Mouse (Mus musculus) midbrain, embryonic 14.5 days (tissue): Measurements from ENCODE around the gene Olfml2a. TPM values are rescaled to one million over a fixed set of nuclear protein-coding genes. Genes with fewer than 3 reads are reported as not detected.

Experiments used
- ATAC-seq: fragments of 200-750 bp; cut with Nextera tagmentation; 2 replicates; pipeline ENCODE4 v1.8.0; 2017; ENCODE audit warnings: moderate number of reproducible peaks, moderate library complexity; ENCODE audit not compliant: low FRiP score, low TSS enrichment
- DNase-seq: peaks from one replicate; pipeline ENCODE4 v3.0.0-alpha.2; 2015
- H3K27ac ChIP-seq: fragments of 300-500 bp; sonication (generic); replicated peaks from 2 replicates; pipeline ENCODE4 v1.5.1; 2014; ENCODE audit warnings: mild to moderate bottlenecking, low read depth, low read length, moderate library complexity
- H3K27me3 ChIP-seq: fragments of 300-500 bp; sonication (generic); 2 replicates; pipeline ENCODE4 v1.6.1; 2014; ENCODE audit warnings: low read length, control low read depth, mixed read lengths; ENCODE audit not compliant: control insufficient read depth, insufficient read depth
- H3K36me3 ChIP-seq: fragments of 300-500 bp; sonication (generic); 2 replicates; pipeline ENCODE4 v1.6.1; 2014; ENCODE audit warnings: low read length, control low read depth; ENCODE audit not compliant: control insufficient read depth, insufficient read depth
- H3K4me1 ChIP-seq: fragments of 300-500 bp; sonication (generic); 2 replicates; pipeline ENCODE4 v1.6.1; 2014; ENCODE audit warnings: mild to moderate bottlenecking, antibody characterized with exemption, low read length, control low read depth; ENCODE audit not compliant: control insufficient read depth, insufficient read depth
- H3K4me2 ChIP-seq: fragments of 300-500 bp; sonication (generic); 2 replicates; pipeline ENCODE4 v1.6.1; 2014; ENCODE audit warnings: mild to moderate bottlenecking, low read length, moderate library complexity
- H3K4me3 ChIP-seq: fragments of 300-500 bp; sonication (generic); replicated peaks from 2 replicates; pipeline ENCODE4 v1.5.1; 2014; ENCODE audit warnings: low read depth, low read length
- H3K9ac ChIP-seq: fragments of 300-500 bp; sonication (generic); replicated peaks from 2 replicates; pipeline ENCODE4 v1.6.1; 2014; ENCODE audit warnings: mild to moderate bottlenecking, low read length, moderate library complexity
- H3K9me3 ChIP-seq: fragments of 300-500 bp; sonication (generic); 2 replicates; pipeline ENCODE4 v1.6.1; 2016; ENCODE audit warnings: low read length, control low read depth, mixed read lengths; ENCODE audit not compliant: control insufficient read depth
- WGBS: fragments of 180-500 bp; shearing (Covaris S2); extraction: QIAGEN DNeasy Blood & Tissue Kit; methylation state at CpG from one replicate; pipeline ENCODE4 v1.1.7; 2014; 5-methylcytosine and 5-hydroxymethylcytosine counted together
- polyA plus RNA-seq: library from polyadenylated mRNA; unstranded; fragments of >200 nt; fragmentation: Nextera tagmentation; extraction: Ambion mirVana; gene quantifications from 2 replicates; pipeline ENCODE4 v1.2.1, GENCODE M21; 2014

The Olfml2a gene
- 0.98 and 2.2 TPM in 2 replicates for polyA plus RNA-seq

GRCm38 (mm10) chr2:38931851-38932667, at the start of gene Olfml2a:
Gene Olfml2a (plus strand): TSS chr2:38931978.
- WGBS, result 9% methylated on average over 31 of the region's 32 CpGs
- Histone ChIP-seq H3K27me3 (no peaks in the 10 kb centered on the region), H3K4me2 (peak within 1 kb of the TSS; percentile 60), H3K36me3 (no peaks in the 10 kb centered on the region), H3K4me1 (peaks cover 10% of the 10 kb centered on the region), H3K9ac (peak within 1 kb of the TSS; percentile 25), H3K4me3 (peak within 1 kb of the TSS; percentile 28), H3K27ac (no peak within 1 kb of the TSS), H3K9me3 (no peaks in the 10 kb centered on the region)
- peak; percentile 68 for DNase-seq
- peak; percentile 70 for ATAC-seq

- Histone ChIP-seq H3K4me3 (no peak overlapping the region), H3K27ac (no peak overlapping the region), H3K36me3 (no peaks in the 10 kb centered on the region), H3K27me3 (no peaks in the 10 kb centered on the region), H3K9ac (no peak overlapping the region), H3K9me3 (no peaks in the 10 kb centered on the region), H3K4me2 (no peak overlapping the region), H3K4me1 (no peaks in the 10 kb centered on the region)
- ATAC-seq (no peak), DNase-seq (no peak)
Observed at GRCm38 (mm10) chr2:38902866-38903265, 28.9 kb upstream of the Olfml2a start.

- Histone ChIP-seq H3K9me3 (no peaks in the 10 kb centered on the region), H3K4me2 (no peak overlapping the region), H3K4me3 (no peak overlapping the region), H3K27ac (no peak overlapping the region), H3K27me3 (no peaks in the 10 kb centered on the region), H3K36me3 (no peaks in the 10 kb centered on the region), H3K4me1 (no peaks in the 10 kb centered on the region), H3K9ac (no peak overlapping the region)
- DNase-seq (no peak), ATAC-seq (no peak)
- 76% methylated on average over 1 of the region's 1 CpGs for WGBS
Observed at GRCm38 (mm10) chr2:38904290-38904689, 27.5 kb upstream of the Olfml2a start.

GRCm38 (mm10) chr2:38906097-38906496, 25.7 kb upstream of the Olfml2a start:
- Histone ChIP-seq H3K4me2 (no peak overlapping the region), H3K9me3 (no peaks in the 10 kb centered on the region), H3K4me1 (no peaks in the 10 kb centered on the region), H3K27ac (no peak overlapping the region), H3K36me3 (no peaks in the 10 kb centered on the region), H3K27me3 (no peaks in the 10 kb centered on the region), H3K9ac (no peak overlapping the region), H3K4me3 (no peak overlapping the region)
- WGBS, result 84% methylated on average over 5 of the region's 5 CpGs
- DNase-seq, result no peak
- no peak for ATAC-seq

GRCm38 (mm10) chr2:38908604-38909003, 23.2 kb upstream of the Olfml2a start:
- no peak overlapping the region for H3K9ac ChIP-seq
- H3K27ac ChIP-seq, result no peak overlapping the region
- no peaks in the 10 kb centered on the region for H3K4me1 ChIP-seq
- 61% methylated on average over 1 of the region's 1 CpGs for WGBS
- ATAC-seq, result no peak
- H3K27me3 ChIP-seq, result no peaks in the 10 kb centered on the region
- no peaks in the 10 kb centered on the region for H3K36me3 ChIP-seq
- H3K9me3 ChIP-seq, result no peaks in the 10 kb centered on the region
- H3K4me3 ChIP-seq, result no peak overlapping the region
- no peak for DNase-seq
- H3K4me2 ChIP-seq, result no peak overlapping the region

GRCm38 (mm10) chr2:38914517-38914916, 17.3 kb upstream of the Olfml2a start:
- DNase-seq (no peak), ATAC-seq (no peak)
- H3K4me2 ChIP-seq, result no peak overlapping the region
- 25% methylated on average over 1 of the region's 1 CpGs for WGBS
- no peaks in the 10 kb centered on the region for H3K9me3 ChIP-seq
- no peaks in the 10 kb centered on the region for H3K36me3 ChIP-seq
- no peaks in the 10 kb centered on the region for H3K4me1 ChIP-seq
- no peak overlapping the region for H3K4me3 ChIP-seq
- no peaks in the 10 kb centered on the region for H3K27me3 ChIP-seq
- no peak overlapping the region for H3K9ac ChIP-seq
- H3K27ac ChIP-seq, result no peak overlapping the region

GRCm38 (mm10) chr2:38914965-38915364, 16.8 kb upstream of the Olfml2a start:
- Histone ChIP-seq H3K4me1 (no peaks in the 10 kb centered on the region), H3K4me2 (no peak overlapping the region), H3K9me3 (no peaks in the 10 kb centered on the region), H3K36me3 (no peaks in the 10 kb centered on the region), H3K4me3 (no peak overlapping the region), H3K27ac (no peak overlapping the region), H3K27me3 (no peaks in the 10 kb centered on the region), H3K9ac (no peak overlapping the region)
- WGBS, result 20% methylated on average over 4 of the region's 4 CpGs
- no peak for DNase-seq
- no peak for ATAC-seq

GRCm38 (mm10) chr2:38916947-38917691, 14.7 kb upstream of the Olfml2a start:
- Histone ChIP-seq H3K9me3 (no peaks in the 10 kb centered on the region), H3K9ac (no peak overlapping the region), H3K27ac (no peak overlapping the region), H3K27me3 (no peaks in the 10 kb centered on the region), H3K36me3 (no peaks in the 10 kb centered on the region), H3K4me1 (no peaks in the 10 kb centered on the region), H3K4me3 (no peak overlapping the region), H3K4me2 (no peak overlapping the region)
- ATAC-seq, result no peak
- no peak for DNase-seq
- 19% methylated on average over 4 of the region's 4 CpGs for WGBS
